Mouse (Mus musculus) liver, embryonic 14.5 days (tissue): ENCODE measurements at regions not wholly inside any gene's neighbourhood (a gene's known extent, or its start where the extent isn't known, plus 50 kb on each side); places are given as distances from the start of the nearest gene placed in this dataset.

Experiments used
- ATAC-seq: fragments of 200-750 bp; cut with Nextera tagmentation; 2 replicates; pipeline ENCODE4 v1.8.0; 2017; ENCODE audit warnings: moderate number of reproducible peaks, mild to moderate bottlenecking, moderate library complexity; ENCODE audit not compliant: insufficient read depth
- DNase-seq, 3 experiments: peaks; one replicate each; pipeline ENCODE4 v3.0.0-alpha.2; 2012 to 2013; ENCODE audit warnings: low read depth in 3 of 3, low spot score in 3 of 3
- H3K27ac ChIP-seq: fragments of 300-500 bp; sonication (generic); 2 replicates; pipeline ENCODE4 v1.5.1; 2014; ENCODE audit warnings: moderate library complexity, mild to moderate bottlenecking, control low read depth, inconsistent platforms
- H3K27me3 ChIP-seq: fragments of 300-500 bp; sonication (generic); 2 replicates; pipeline ENCODE4 v1.6.1; 2014; ENCODE audit warnings: mild to moderate bottlenecking, low read length, moderate library complexity; ENCODE audit not compliant: control insufficient read depth, insufficient read depth
- H3K36me3 ChIP-seq: fragments of 300-500 bp; sonication (generic); replicated peaks from 2 replicates; pipeline ENCODE4 v1.6.1; 2014; ENCODE audit warnings: low read depth; ENCODE audit not compliant: control insufficient read depth, insufficient read depth
- H3K4me1 ChIP-seq, 2 experiments: fragments of 200-500 bp in 1 of 2; fragments of 300-500 bp in 1 of 2; sonication (generic) in 1 of 2; replicated peaks; 2 replicates each; pipeline ENCODE4 v1.6.1; 2012 to 2014; ENCODE audit warnings: antibody characterized with exemption in 1 of 2, inconsistent platforms in 1 of 2, low read length in 1 of 2; ENCODE audit not compliant: control insufficient read depth in 2 of 2, insufficient read depth in 2 of 2
- H3K4me2 ChIP-seq: fragments of 300-500 bp; sonication (generic); 2 replicates; pipeline ENCODE4 v1.6.1; 2014; ENCODE audit warnings: low read depth, mild to moderate bottlenecking, control low read depth, moderate library complexity
- H3K4me3 ChIP-seq, 2 experiments: fragments of 200-500 bp in 1 of 2; fragments of 300-500 bp in 1 of 2; sonication (generic) in 1 of 2; 2 replicates each; pipeline ENCODE4 v1.5.1; 2012 to 2014; ENCODE audit warnings: low read depth in 2 of 2, low read length in 2 of 2, mild to moderate bottlenecking in 2 of 2, control low read depth in 1 of 2, inconsistent platforms in 1 of 2, moderate library complexity in 1 of 2; ENCODE audit not compliant: insufficient read depth in 1 of 2
- H3K9ac ChIP-seq: fragments of 300-500 bp; sonication (generic); replicated peaks from 2 replicates; pipeline ENCODE4 v1.6.1; 2014; ENCODE audit warnings: mild to moderate bottlenecking, control low read depth, moderate library complexity
- H3K9me3 ChIP-seq: fragments of 300-500 bp; sonication (generic); 2 replicates; pipeline ENCODE4 v1.6.1; 2016; ENCODE audit warnings: low read length, mixed read lengths; ENCODE audit not compliant: control insufficient read depth
- CTCF ChIP-seq: IDR thresholded peaks from 2 replicates; pipeline ENCODE4 v1.5.1; 2016; ENCODE audit warnings: antibody characterized with exemption, low read depth, control low read depth
- EP300 ChIP-seq: IDR thresholded peaks from 2 replicates; pipeline ENCODE4 v1.6.1; 2016; ENCODE audit warnings: antibody characterized with exemption, low read depth
- WGBS: fragments of 180-500 bp; shearing (Covaris S2); extraction: QIAGEN DNeasy Blood & Tissue Kit; methylation state at CpG from one replicate; pipeline ENCODE4 v1.1.7; 2014; ENCODE audit not compliant: insufficient replicate concordance; 5-methylcytosine and 5-hydroxymethylcytosine counted together

GRCm38 (mm10) chr17:45938284-45938683 is 93.9 kb downstream of the Vegfa start:
- Histone ChIP-seq H3K27ac (no peak overlapping the region), H3K36me3 (no peaks in the 10 kb centered on the region), H3K9me3 (no peaks in the 10 kb centered on the region), H3K4me2 (no peak overlapping the region), H3K4me3 (no peak overlapping the region), H3K4me1 (no peaks in the 10 kb centered on the region), H3K27me3 (no peaks in the 10 kb centered on the region), H3K9ac (no peak overlapping the region)
- 31% methylated on average over 1 of the region's 1 CpGs for WGBS
- no peak for TF ChIP-seq CTCF
- no peak for TF ChIP-seq EP300
- DNase-seq (no peak), ATAC-seq (no peak)

DNA sequence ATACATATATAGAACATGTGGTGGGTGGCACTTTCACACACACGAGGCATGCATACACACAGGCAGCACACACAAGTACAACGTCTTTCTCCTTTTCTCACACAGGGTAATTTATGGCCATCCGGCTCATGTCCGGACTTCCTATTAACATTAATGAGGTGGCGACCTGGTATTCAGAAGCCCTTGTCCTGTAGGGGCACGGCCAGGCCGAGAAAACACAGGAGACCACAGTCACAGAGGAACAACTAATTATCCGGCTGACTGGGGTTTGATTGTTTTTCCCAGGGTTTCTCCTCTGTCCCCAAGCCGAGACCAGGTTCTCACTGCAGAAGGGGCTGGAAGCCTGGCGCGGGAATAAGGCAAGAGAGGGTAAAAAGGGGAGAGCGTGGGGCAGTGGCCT is 95.6 kb downstream of the Vegfa start:
- TF ChIP-seq EP300 = no peak
- no peak for TF ChIP-seq CTCF
- Histone ChIP-seq H3K9ac (no peak overlapping the region), H3K27me3 (no peaks in the 10 kb centered on the region), H3K36me3 (no peaks in the 10 kb centered on the region), H3K4me3 (no peak overlapping the region), H3K27ac (no peak overlapping the region), H3K9me3 (no peaks in the 10 kb centered on the region), H3K4me2 (no peak overlapping the region), H3K4me1 (no peaks in the 10 kb centered on the region)
- ATAC-seq (no peak), DNase-seq (no peak)
- WGBS = 63% methylated on average over 12 of the region's 12 CpGs

- no peaks in the 10 kb centered on the region for H3K27me3 ChIP-seq
- ATAC-seq (no peak), DNase-seq (no peak)
- no peaks in the 10 kb centered on the region for H3K9me3 ChIP-seq
- TF ChIP-seq CTCF (no peak), EP300 (no peak)
- WGBS = 37% methylated on average over 4 of the region's 4 CpGs
- H3K9ac ChIP-seq = no peak overlapping the region
- H3K4me3 ChIP-seq = no peak overlapping the region
- H3K36me3 ChIP-seq = no peaks in the 10 kb centered on the region
- H3K27ac ChIP-seq = no peak overlapping the region
- no peak overlapping the region for H3K4me2 ChIP-seq
- H3K4me1 ChIP-seq = no peaks in the 10 kb centered on the region
Observed at GRCm38 (mm10) chr17:45935291-45935690, 96.9 kb downstream of the Vegfa start.

DNA sequence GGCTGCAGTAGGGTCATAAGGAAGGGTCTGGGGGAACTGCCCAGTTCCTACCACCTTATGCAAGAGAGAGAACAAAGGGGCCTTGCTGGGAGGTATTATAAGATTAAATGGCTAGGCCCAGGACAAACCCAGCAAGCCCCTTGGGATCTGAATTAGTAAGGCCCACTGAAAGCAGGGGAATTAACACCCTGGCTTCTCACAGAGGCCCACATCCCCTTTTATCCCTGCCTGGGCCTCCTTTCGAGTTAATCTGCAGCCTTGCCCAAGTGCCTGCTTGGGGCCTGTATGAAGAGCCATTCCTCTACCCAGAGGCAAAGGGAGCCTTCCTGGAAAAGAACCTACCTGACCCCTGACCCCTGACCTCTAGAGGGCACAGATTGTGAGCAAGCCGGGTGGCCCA is 98.2 kb downstream of the Vegfa start:
- TF ChIP-seq EP300 (no peak), CTCF (no peak)
- DNase-seq (no peak), ATAC-seq (no peak)
- no peaks in the 10 kb centered on the region for H3K4me1 ChIP-seq
- H3K27me3 ChIP-seq = no peaks in the 10 kb centered on the region
- H3K4me3 ChIP-seq = no peak overlapping the region
- no peak overlapping the region for H3K27ac ChIP-seq
- no peaks in the 10 kb centered on the region for H3K9me3 ChIP-seq
- H3K4me2 ChIP-seq = no peak overlapping the region
- no peaks in the 10 kb centered on the region for H3K36me3 ChIP-seq
- H3K9ac ChIP-seq = no peak overlapping the region
- 44% methylated on average over 2 of the region's 2 CpGs for WGBS

- no peak overlapping the region for H3K27ac ChIP-seq
- no peaks in the 10 kb centered on the region for H3K27me3 ChIP-seq
- ATAC-seq (no peak), DNase-seq (no peak)
- H3K9me3 ChIP-seq = no peaks in the 10 kb centered on the region
- WGBS = 54% methylated on average over 10 of the region's 10 CpGs
- H3K36me3 ChIP-seq = no peaks in the 10 kb centered on the region
- no peaks in the 10 kb centered on the region for H3K4me1 ChIP-seq
- TF ChIP-seq CTCF (no peak), EP300 (no peak)
- no peak overlapping the region for H3K9ac ChIP-seq
- no peak overlapping the region for H3K4me3 ChIP-seq
- H3K4me2 ChIP-seq = no peak overlapping the region
Observed at GRCm38 (mm10) chr17:45933034-45933433, 99.1 kb downstream of the Vegfa start.
